Mouse (Mus musculus): ENCODE measurements around the gene Dpp6. TPM values are rescaled to one million over a fixed set of nuclear protein-coding genes. Genes with fewer than 3 reads are reported as not detected.
"Not testable (repeated sequence)": the region's sequence is repeated elsewhere in the genome, so short reads cannot be mapped to it uniquely, and the experiment has no call there.

Dpp6 gene
- polyA plus RNA-seq, 1 experiment: not detected

DNA sequence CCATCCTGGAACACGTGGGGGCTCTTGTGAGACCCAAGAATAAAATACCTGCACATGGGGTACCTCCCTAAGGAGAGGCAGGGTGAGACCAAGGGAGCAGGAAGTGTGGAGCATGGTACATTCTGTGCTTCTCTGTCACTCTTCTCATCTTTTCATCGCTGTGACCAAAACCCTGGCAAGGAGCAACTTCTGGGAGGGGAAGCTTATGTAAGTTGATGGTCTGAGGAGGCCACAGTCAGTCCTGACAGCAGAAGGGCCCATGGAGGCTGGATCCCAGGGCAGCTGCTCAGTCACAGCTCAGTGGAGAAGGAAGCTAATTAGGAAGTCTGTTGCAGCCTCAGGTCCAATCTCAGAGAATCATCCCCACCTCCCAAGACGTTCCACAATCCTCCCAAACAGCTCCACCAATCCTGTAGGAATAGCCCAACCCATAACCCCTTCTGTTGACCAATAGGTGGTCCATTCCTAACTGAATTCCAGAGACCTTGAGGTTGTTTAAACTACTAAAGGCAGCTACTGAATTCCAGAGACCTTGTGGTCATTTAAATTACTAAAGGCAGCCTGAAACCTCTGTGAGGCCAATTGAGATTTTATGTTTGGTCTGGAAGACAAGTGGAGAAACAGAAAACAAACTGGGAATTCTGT, 636.3 kb downstream of the Dpp6 start:
- no peak overlapping the region for H3K27ac ChIP-seq (ENCODE audit: control insufficient read depth, insufficient read depth, low read depth, low read length, poor library complexity)
- H3K4me1 ChIP-seq (ENCODE audit: control insufficient read depth, insufficient read depth, low read length): no peaks in the 10 kb centered on the region
- 30% methylated on average over 3 of the region's 3 CpGs for WGBS
- no peak overlapping the region for H3K4me3 ChIP-seq (replicated peaks; ENCODE audit: control insufficient read depth, low read depth, low read length)
- no peak for TF ChIP-seq CTCF (IDR thresholded peaks at IDR 0.05; ENCODE audit: control insufficient read depth, insufficient read depth, low read length)
- no peak for TF ChIP-seq POLR2A (IDR thresholded peaks at IDR 0.05; ENCODE audit: borderline replicate concordance, control insufficient read depth, low read depth, low read length)

- no peak overlapping the region for H3K4me3 ChIP-seq (replicated peaks; ENCODE audit: control insufficient read depth, low read depth, low read length)
- TF ChIP-seq CTCF (IDR thresholded peaks at IDR 0.05; ENCODE audit: control insufficient read depth, insufficient read depth, low read length): no peak
- TF ChIP-seq POLR2A (IDR thresholded peaks at IDR 0.05; ENCODE audit: borderline replicate concordance, control insufficient read depth, low read depth, low read length): no peak
- H3K4me1 ChIP-seq (ENCODE audit: control insufficient read depth, insufficient read depth, low read length): no peaks in the 10 kb centered on the region
- no peak overlapping the region for H3K27ac ChIP-seq (ENCODE audit: control insufficient read depth, insufficient read depth, low read depth, low read length, poor library complexity)
- WGBS: 76% methylated on average over 3 of the region's 3 CpGs
These were observed 637.4 kb downstream of the Dpp6 start for GRCm38 (mm10) chr5:27454386-27454785.

DNA sequence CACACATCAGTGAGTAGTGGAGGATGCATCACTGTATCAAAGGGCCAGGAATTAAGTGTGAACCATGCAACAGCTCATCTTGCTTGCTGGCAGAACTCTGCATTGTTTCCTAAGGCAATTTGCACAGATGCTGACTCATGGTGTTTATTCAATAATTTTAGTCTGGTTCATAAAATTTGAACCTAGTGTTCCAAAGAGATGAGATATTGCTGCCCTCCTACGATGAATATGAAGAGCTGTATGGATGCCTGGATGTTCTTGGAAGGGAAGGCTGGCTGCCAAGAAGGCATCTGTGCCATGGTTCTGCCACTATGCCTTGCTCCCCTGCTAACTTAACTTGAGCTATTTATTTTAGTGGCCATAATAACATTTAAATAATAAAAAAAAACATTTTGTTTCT, 640.0 kb downstream of the Dpp6 start:
- Histone ChIP-seq H3K27ac (ENCODE audit: control insufficient read depth, insufficient read depth, low read depth, low read length, poor library complexity) (no peak overlapping the region), H3K4me3 (replicated peaks; ENCODE audit: control insufficient read depth, low read depth, low read length) (no peak overlapping the region), H3K4me1 (ENCODE audit: control insufficient read depth, insufficient read depth, low read length) (no peaks in the 10 kb centered on the region)
- TF ChIP-seq POLR2A (IDR thresholded peaks at IDR 0.05; ENCODE audit: borderline replicate concordance, control insufficient read depth, low read depth, low read length) (no peak), CTCF (IDR thresholded peaks at IDR 0.05; ENCODE audit: control insufficient read depth, insufficient read depth, low read length) (no peak)
- 81% methylated on average over 1 of the region's 1 CpGs for WGBS

DNA sequence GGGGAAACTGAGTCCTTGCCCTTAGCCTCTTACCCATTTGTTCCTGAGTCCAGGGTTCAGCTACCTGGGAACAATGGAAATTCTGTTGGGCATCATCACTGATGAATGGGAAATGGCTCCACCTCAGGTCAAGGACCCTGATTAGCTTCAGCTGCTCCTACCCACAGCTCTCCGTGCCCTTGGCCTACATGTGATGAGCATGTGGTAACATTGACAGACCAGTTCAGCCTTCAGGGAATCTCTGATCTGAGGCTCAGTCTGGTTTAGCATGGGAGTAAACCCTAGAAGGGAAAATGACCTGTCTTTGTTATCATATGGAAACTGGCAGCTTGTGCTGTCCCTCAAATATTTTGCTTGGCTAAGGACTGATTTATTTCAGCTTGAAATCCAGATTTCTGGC, 640.7 kb downstream of the Dpp6 start:
- no peaks in the 10 kb centered on the region for H3K4me1 ChIP-seq (ENCODE audit: control insufficient read depth, insufficient read depth, low read length)
- no peak overlapping the region for H3K27ac ChIP-seq (ENCODE audit: control insufficient read depth, insufficient read depth, low read depth, low read length, poor library complexity)
- H3K4me3 ChIP-seq (replicated peaks; ENCODE audit: control insufficient read depth, low read depth, low read length): no peak overlapping the region
- no peak for TF ChIP-seq POLR2A (IDR thresholded peaks at IDR 0.05; ENCODE audit: borderline replicate concordance, control insufficient read depth, low read depth, low read length)
- TF ChIP-seq CTCF (IDR thresholded peaks at IDR 0.05; ENCODE audit: control insufficient read depth, insufficient read depth, low read length): no peak
- WGBS: 50% methylated on average over 1 of the region's 1 CpGs

DNA sequence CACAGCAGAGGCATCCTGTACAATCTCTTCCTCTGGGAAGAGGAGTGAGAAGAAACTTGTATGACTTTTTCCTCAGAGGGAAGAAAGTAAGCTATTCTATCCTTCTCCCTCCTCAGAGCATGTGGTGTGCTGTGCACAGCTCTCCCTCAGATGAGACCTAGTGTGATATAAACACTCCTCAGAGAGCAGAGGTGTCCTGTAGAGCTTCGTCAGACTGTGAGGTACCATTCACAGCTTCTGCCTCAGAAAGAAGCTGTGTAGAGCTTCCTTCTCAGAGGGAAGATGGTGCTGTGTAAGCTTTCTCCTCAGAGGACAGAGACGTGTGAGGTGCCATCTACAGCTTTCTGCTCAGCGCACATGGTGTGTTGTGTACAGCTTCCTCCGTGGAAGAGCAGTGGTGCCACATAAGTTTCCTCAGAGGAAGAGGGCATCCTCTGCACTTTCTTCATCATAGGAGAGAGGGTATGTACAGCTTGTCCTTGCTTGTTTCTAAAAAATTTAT, 658.0 kb downstream of the Dpp6 start:
- Histone ChIP-seq H3K4me3 (replicated peaks; ENCODE audit: control insufficient read depth, low read depth, low read length) (no peak overlapping the region), H3K27ac (ENCODE audit: control insufficient read depth, insufficient read depth, low read depth, low read length, poor library complexity) (no peak overlapping the region), H3K4me1 (ENCODE audit: control insufficient read depth, insufficient read depth, low read length) (no peaks in the 10 kb centered on the region)
- 24% methylated on average over 4 of the region's 4 CpGs for WGBS
- TF ChIP-seq CTCF (IDR thresholded peaks at IDR 0.05; ENCODE audit: control insufficient read depth, insufficient read depth, low read length) (no peak), POLR2A (IDR thresholded peaks at IDR 0.05; ENCODE audit: borderline replicate concordance, control insufficient read depth, low read depth, low read length) (no peak)

- WGBS: 68% methylated on average over 2 of the region's 2 CpGs
These were observed 664.7 kb downstream of the Dpp6 start for GRCm38 (mm10) chr5:27481706-27482105.

DNA sequence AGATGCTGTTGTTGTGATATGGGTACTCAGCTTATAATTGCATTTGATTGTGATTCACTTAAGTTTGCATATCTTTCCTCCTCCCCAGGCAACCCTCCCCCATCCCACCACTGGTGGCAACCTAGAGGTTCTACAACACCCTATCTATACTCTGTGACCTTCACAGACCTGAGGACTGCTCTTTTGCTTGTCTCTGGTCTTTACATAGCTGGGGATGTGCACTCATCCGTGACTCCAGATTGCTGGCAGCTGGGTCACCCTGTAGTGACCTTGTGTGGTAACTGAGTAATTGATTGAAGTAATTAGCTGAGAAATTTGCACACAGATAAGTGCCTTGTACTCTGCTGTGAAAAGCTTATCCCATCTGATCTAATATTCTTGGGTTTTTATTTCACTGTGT, 669.1 kb downstream of the Dpp6 start:
- no peak overlapping the region for H3K4me3 ChIP-seq (replicated peaks; ENCODE audit: control insufficient read depth, low read depth, low read length)
- H3K4me1 ChIP-seq (ENCODE audit: control insufficient read depth, insufficient read depth, low read length): no peaks in the 10 kb centered on the region; the same call in 1 of the 2 replicates
- no peak overlapping the region for H3K27ac ChIP-seq (ENCODE audit: control insufficient read depth, insufficient read depth, low read depth, low read length, poor library complexity)
- TF ChIP-seq POLR2A (IDR thresholded peaks at IDR 0.05; ENCODE audit: borderline replicate concordance, control insufficient read depth, low read depth, low read length) (no peak), CTCF (IDR thresholded peaks at IDR 0.05; ENCODE audit: control insufficient read depth, insufficient read depth, low read length) (no peak)
- 59% methylated on average over 1 of the region's 1 CpGs for WGBS

More at GRCm38 (mm10) chr5:27481706-27482105, 664.7 kb downstream of the Dpp6 start:
- Histone ChIP-seq H3K4me3 (replicated peaks; ENCODE audit: control insufficient read depth, low read depth, low read length) (no peak overlapping the region), H3K4me1 (ENCODE audit: control insufficient read depth, insufficient read depth, low read length) (no peaks in the 10 kb centered on the region), H3K27ac (ENCODE audit: control insufficient read depth, insufficient read depth, low read depth, low read length, poor library complexity) (no peak overlapping the region)
- TF ChIP-seq CTCF (IDR thresholded peaks at IDR 0.05; ENCODE audit: control insufficient read depth, insufficient read depth, low read length): no peak
- no peak for TF ChIP-seq POLR2A (IDR thresholded peaks at IDR 0.05; ENCODE audit: borderline replicate concordance, control insufficient read depth, low read depth, low read length)

GRCm38 (mm10) chr5:27490942-27491341, 673.9 kb downstream of the Dpp6 start:
- no peak overlapping the region for H3K27ac ChIP-seq (ENCODE audit: control insufficient read depth, insufficient read depth, low read depth, low read length, poor library complexity)
- 76% methylated on average over 4 of the region's 4 CpGs for WGBS
- H3K4me3 ChIP-seq (replicated peaks; ENCODE audit: control insufficient read depth, low read depth, low read length): no peak overlapping the region

GRCm38 (mm10) chr5:27501338-27501737, 684.3 kb downstream of the Dpp6 start, which contains the start of gene Speer4b:
TSS of gene Speer4b (minus strand) at chr5:27501438.
- 32% methylated on average over 1 of the region's 1 CpGs for WGBS
- not testable (repeated sequence) for H3K4me1 ChIP-seq (ENCODE audit: control insufficient read depth, insufficient read depth, low read length); H3K27ac ChIP-seq (ENCODE audit: control insufficient read depth, insufficient read depth, low read depth, low read length, poor library complexity); H3K4me3 ChIP-seq (replicated peaks; ENCODE audit: control insufficient read depth, low read depth, low read length)

More at GRCm38 (mm10) chr5:27490942-27491341, 673.9 kb downstream of the Dpp6 start:
- TF ChIP-seq POLR2A (IDR thresholded peaks at IDR 0.05; ENCODE audit: borderline replicate concordance, control insufficient read depth, low read depth, low read length): no peak
- no peak for TF ChIP-seq CTCF (IDR thresholded peaks at IDR 0.05; ENCODE audit: control insufficient read depth, insufficient read depth, low read length)
- no peaks in the 10 kb centered on the region; the same call in 1 of the 2 replicates for H3K4me1 ChIP-seq (ENCODE audit: control insufficient read depth, insufficient read depth, low read length)

All from bone marrow, adult 2 months (tissue).